Mouse (Mus musculus) ES-Bruce4 (cell line): ENCODE data around the gene Odf3l1.
"Not testable (repeated sequence)": the region's sequence is repeated elsewhere in the genome, so short reads cannot be mapped to it uniquely, and the experiment has no call there.

ENCODE experiments used
- CTCF ChIP-seq: IDR thresholded peaks from one replicate; pipeline ENCODE4 v1.8.1; 2011; ENCODE audit warnings: low read depth, low read length
- POLR2A ChIP-seq: IDR thresholded peaks from one replicate; pipeline ENCODE4 v1.8.1; 2011; ENCODE audit warnings: low read length; ENCODE audit not compliant: insufficient read depth

- TF ChIP-seq CTCF, POLR2A: not testable (repeated sequence)
Measured at GRCm38 (mm10) chr9:56909991-56910390, 45.5 kb upstream of the Odf3l1 start.
